Comparison of ENCODE assay signal across 17 mouse cellular contexts in genomic region chrX:168020574-168021145, GRCm38 (mm10).
DNase-seq lines count a peak whose midpoint lies in the region; ATAC-seq and TF ChIP-seq lines count a peak whose summit lies in the region.
"Had no signal": no experiment of that assay in that cellular context is flagged by ENCODE, and none has a peak within 500 bp of the region (broad histone marks: within the 10 kb centered on the region; RNA-seq: fewer than 3 reads in every experiment).

No protein-coding gene starts in this region.

- in situ Hi-C loops in Patski (cut with MboI; ENCODE audit: low pct_unique_long_range_greater_than_20kb): no loop called here

- intact Hi-C loops in left cerebral cortex, postnatal 10 days (cut with DNase I): no loop called here
- intact Hi-C loops in heart, adult 2 months (cut with DNase I): no loop called here

- no peak for TF ChIP-seq POLR2A in heart, adult 2 months (IDR thresholded peaks at IDR 0.05; ENCODE audit: insufficient read depth, low read depth, low read length)

- no peak overlapping the region for H3K4me2 ChIP-seq in kidney, postnatal 0 days (ENCODE audit: low read length)
- H3K4me2 ChIP-seq: forebrain, embryonic 12.5 days; hindbrain, embryonic 13.5 days; limb, embryonic 12.5 days; liver, embryonic 13.5 days; midbrain, embryonic 12.5 days had no signal

- H3K9ac ChIP-seq in kidney, postnatal 0 days (ENCODE audit: low read depth, low read length): no peak overlapping the region
- H3K9ac ChIP-seq in heart, adult 2 months (ENCODE audit: low read depth, low read length): no peak overlapping the region
- H3K9ac ChIP-seq: forebrain, embryonic 12.5 days; hindbrain, embryonic 13.5 days; limb, embryonic 12.5 days; liver, embryonic 13.5 days; midbrain, embryonic 12.5 days had no signal

- no peak for TF ChIP-seq CTCF in Patski (IDR thresholded peaks at IDR 0.05)
- TF ChIP-seq CTCF in kidney, postnatal 0 days (IDR thresholded peaks at IDR 0.05; ENCODE audit: low read depth): no peak
- no peak for TF ChIP-seq CTCF in layer of hippocampus, adult 2 months (conservative IDR thresholded peaks at IDR 0.05)
- no peak for TF ChIP-seq CTCF in heart, adult 2 months (IDR thresholded peaks at IDR 0.05)

- H3K9me3 ChIP-seq in kidney, postnatal 0 days (replicated peaks; ENCODE audit: low read length): no peaks in the 10 kb centered on the region
- H3K9me3 ChIP-seq: forebrain, embryonic 12.5 days; hindbrain, embryonic 13.5 days; limb, embryonic 12.5 days; liver, embryonic 13.5 days; midbrain, embryonic 12.5 days had no signal

- no peaks in the 10 kb centered on the region for H3K4me1 ChIP-seq in kidney, postnatal 0 days (replicated peaks; ENCODE audit: insufficient read depth, low read length)
- H3K4me1 ChIP-seq in heart, adult 2 months (ENCODE audit: control insufficient read depth, insufficient read depth, low read length): no peaks in the 10 kb centered on the region
- H3K4me1 ChIP-seq: forebrain, embryonic 12.5 days; hindbrain, embryonic 13.5 days; limb, embryonic 12.5 days; liver, embryonic 13.5 days; midbrain, embryonic 12.5 days had no signal

- H3K27me3 ChIP-seq in Patski: peaks cover 13% of the 10 kb centered on the region
- H3K27me3 ChIP-seq in kidney, postnatal 0 days (ENCODE audit: insufficient read depth, low read length): no peaks in the 10 kb centered on the region
- no peaks in the 10 kb centered on the region for H3K27me3 ChIP-seq in heart, adult 2 months (ENCODE audit: control insufficient read depth, insufficient read depth, low read length)
- H3K27me3 ChIP-seq: liver, embryonic 13.5 days had no signal

- DNase-seq in Patski (ENCODE audit: low read depth, low spot score): no peak
- DNase-seq in adrenal gland, postnatal 14 days: peak; percentile 52
- DNase-seq in kidney, adult 18-20 months: peak; percentile 13
- DNase-seq in kidney, postnatal 0 days (ENCODE audit: low spot score): peak; percentile 9
- DNase-seq in left cerebral cortex, postnatal 10 days (ENCODE audit: extremely low spot score in 1 of 2, low spot score in 2 of 2): no peak
- no peak for DNase-seq in left cerebral cortex, adult 9 months (ENCODE audit: low spot score in 2 of 2)
- no peak for DNase-seq in layer of hippocampus, adult 2 months (ENCODE audit: low spot score in 2 of 2)
- no peak for DNase-seq in heart, adult 2 months
- DNase-seq: cerebellum, adult 8-10 months; gastrocnemius, postnatal 10 days; liver, embryonic 13.5 days; spleen, adult 18-20 months; thymus, postnatal 25 days had no signal

- H3K79me2 ChIP-seq in heart, adult 2 months (replicated peaks; ENCODE audit: control insufficient read depth, insufficient read depth, low read length): no peaks in the 10 kb centered on the region

- CTCF ChIA-PET in Patski (lab: Charles Lee): no interaction called here

- ATAC-seq in Patski: peak; percentile 57
- ATAC-seq in kidney, postnatal 0 days (replicated peaks; ENCODE audit: low FRiP score, low read depth): no peak

- no peaks in the 10 kb centered on the region for H3K36me3 ChIP-seq in kidney, postnatal 0 days (ENCODE audit: insufficient read depth, low read length)
- H3K36me3 ChIP-seq in heart, adult 2 months (ENCODE audit: control insufficient read depth, insufficient read depth, low read length): no peaks in the 10 kb centered on the region
- H3K36me3 ChIP-seq: forebrain, embryonic 12.5 days; hindbrain, embryonic 13.5 days; limb, embryonic 12.5 days; liver, embryonic 13.5 days; midbrain, embryonic 12.5 days had no signal

- POLR2A ChIA-PET in Patski (lab: Charles Lee): no interaction called here

- no peak for TF ChIP-seq EP300 in heart, adult 2 months (IDR thresholded peaks at IDR 0.05; ENCODE audit: insufficient read depth, low read depth, low read length)

- 56% methylated on average over 4 of the region's 4 CpGs for WGBS in kidney, postnatal 0 days
- 67% methylated on average over 4 of the region's 4 CpGs for WGBS in heart, adult 2 months

- H3K27ac ChIP-seq in kidney, postnatal 0 days: no peak overlapping the region
- H3K27ac ChIP-seq in layer of hippocampus, adult 2 months: no peak overlapping the region
- H3K27ac ChIP-seq in heart, adult 2 months: no peak overlapping the region
- H3K27ac ChIP-seq: forebrain, embryonic 12.5 days; hindbrain, embryonic 13.5 days; limb, embryonic 12.5 days; liver, embryonic 13.5 days; midbrain, embryonic 12.5 days had no signal

- H3K4me3 ChIP-seq in kidney, postnatal 0 days (replicated peaks; ENCODE audit: low read depth, low read length): no peak overlapping the region
- H3K4me3 ChIP-seq in layer of hippocampus, adult 2 months: no peak overlapping the region
- no peak overlapping the region for H3K4me3 ChIP-seq in heart, adult 2 months
- H3K4me3 ChIP-seq: forebrain, embryonic 12.5 days; hindbrain, embryonic 13.5 days; limb, embryonic 12.5 days; liver, embryonic 13.5 days; midbrain, embryonic 12.5 days had no signal

Comparison
In these comparisons a context has a peak if more than half of its experiments do, and no peak if none do; other contexts are left out.
1. DNase-seq: peak in adrenal gland, postnatal 14 days (single experiment), kidney, adult 18-20 months (single experiment) and kidney, postnatal 0 days (single experiment); none in Patski (single experiment), left cerebral cortex, postnatal 10 days (0 of 2), left cerebral cortex, adult 9 months (0 of 2), layer of hippocampus, adult 2 months (0 of 2) and heart, adult 2 months (0 of 2).